Mouse (Mus musculus) hindbrain, embryonic 13.5 days (tissue): ENCODE measurements at regions not wholly inside any gene's neighbourhood (a gene's known extent, or its start where the extent isn't known, plus 50 kb on each side); places are given as distances from the start of the nearest gene placed in this dataset.

Experiments used
- ATAC-seq: fragments of 200-750 bp; cut with Nextera tagmentation; 2 replicates; pipeline ENCODE4 v1.8.0; 2017; ENCODE audit warnings: moderate TSS enrichment; ENCODE audit not compliant: low FRiP score
- H3K27ac ChIP-seq: fragments of 300-500 bp; sonication (generic); 2 replicates; pipeline ENCODE4 v1.5.1; 2015; ENCODE audit warnings: inconsistent platforms, mild to moderate bottlenecking, moderate library complexity
- H3K27me3 ChIP-seq: fragments of 300-500 bp; sonication (generic); 2 replicates; pipeline ENCODE4 v1.6.1; 2015; ENCODE audit warnings: mild to moderate bottlenecking, inconsistent platforms
- H3K36me3 ChIP-seq: fragments of 300-500 bp; sonication (generic); 2 replicates; pipeline ENCODE4 v1.6.1; 2015; ENCODE audit warnings: mild to moderate bottlenecking, inconsistent platforms
- H3K4me1 ChIP-seq: fragments of 300-500 bp; sonication (generic); replicated peaks from 2 replicates; pipeline ENCODE4 v1.6.1; 2015; ENCODE audit warnings: inconsistent platforms
- H3K4me2 ChIP-seq: fragments of 300-500 bp; sonication (generic); 2 replicates; pipeline ENCODE4 v1.6.1; 2015; ENCODE audit warnings: inconsistent platforms, mild to moderate bottlenecking, moderate library complexity
- H3K4me3 ChIP-seq: fragments of 300-500 bp; sonication (generic); 2 replicates; pipeline ENCODE4 v1.5.1; 2015; ENCODE audit warnings: mild to moderate bottlenecking, inconsistent platforms
- H3K9ac ChIP-seq: fragments of 300-500 bp; sonication (generic); 2 replicates; pipeline ENCODE4 v1.6.1; 2015; ENCODE audit warnings: mild to moderate bottlenecking, inconsistent platforms
- H3K9me3 ChIP-seq: fragments of 300-500 bp; sonication (generic); 2 replicates; pipeline ENCODE4 v1.6.1; 2016; ENCODE audit warnings: inconsistent platforms
- WGBS: fragments of 180-500 bp; shearing (Covaris S2); methylation state at CpG from one replicate; pipeline ENCODE4 v1.1.7; 2015; 5-methylcytosine and 5-hydroxymethylcytosine counted together

DNA sequence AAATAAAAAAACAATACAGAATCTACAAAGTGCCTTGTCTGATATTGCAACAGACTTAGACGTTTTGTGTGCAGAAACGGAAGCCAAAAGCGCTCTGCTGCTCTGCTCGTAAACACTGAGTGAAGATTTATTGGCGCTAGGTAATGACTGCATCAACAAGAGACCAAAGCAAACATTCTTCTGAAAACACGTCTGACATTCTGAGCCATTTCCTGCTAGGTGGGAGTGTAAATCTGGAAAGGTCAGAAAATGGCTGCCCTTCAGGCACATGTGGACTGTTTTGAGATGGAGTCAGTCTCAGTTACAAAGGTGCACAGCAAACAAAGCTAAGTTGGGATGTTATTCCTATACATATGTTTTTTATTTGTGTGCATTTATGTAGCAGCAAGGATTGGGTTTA, 192.6 kb downstream of the Olfm4 start:
- Histone ChIP-seq H3K27ac (peak overlapping the region; percentile 48; the same call in 1 of the 2 replicates), H3K4me2 (no peak overlapping the region), H3K27me3 (no peaks in the 10 kb centered on the region), H3K4me3 (no peak overlapping the region), H3K36me3 (no peaks in the 10 kb centered on the region), H3K4me1 (peaks cover 8% of the 10 kb centered on the region), H3K9ac (no peak overlapping the region), H3K9me3 (no peaks in the 10 kb centered on the region)
- no peak for ATAC-seq
- WGBS, result 61% methylated on average over 6 of the region's 6 CpGs

DNA sequence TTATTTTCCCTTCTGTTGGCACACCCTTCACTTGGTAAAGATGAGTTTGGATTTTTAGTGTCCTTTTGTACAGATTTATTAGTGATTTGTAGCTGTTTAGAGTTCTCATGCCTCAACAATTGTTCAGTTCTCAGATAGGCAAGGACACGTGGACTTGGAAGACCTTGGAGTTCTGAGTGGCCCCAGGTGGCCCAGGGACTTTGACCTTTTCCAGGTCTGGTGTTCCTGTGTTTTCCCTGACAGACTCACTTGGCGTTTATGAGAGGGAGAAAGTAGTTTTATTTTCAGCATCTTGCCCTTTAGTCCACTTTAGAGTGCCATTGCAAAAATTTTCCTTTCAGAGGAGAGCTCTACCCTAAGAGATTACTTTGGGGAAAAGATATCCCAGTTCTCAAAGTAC, 211.2 kb downstream of the Olfm4 start:
- Histone ChIP-seq H3K4me3 (no peak overlapping the region), H3K36me3 (no peaks in the 10 kb centered on the region), H3K4me2 (no peak overlapping the region), H3K4me1 (no peaks in the 10 kb centered on the region), H3K9me3 (no peaks in the 10 kb centered on the region), H3K27me3 (no peaks in the 10 kb centered on the region), H3K9ac (no peak overlapping the region), H3K27ac (no peak overlapping the region)
- no peak for ATAC-seq
- WGBS, result 55% methylated on average over 2 of the region's 2 CpGs

DNA sequence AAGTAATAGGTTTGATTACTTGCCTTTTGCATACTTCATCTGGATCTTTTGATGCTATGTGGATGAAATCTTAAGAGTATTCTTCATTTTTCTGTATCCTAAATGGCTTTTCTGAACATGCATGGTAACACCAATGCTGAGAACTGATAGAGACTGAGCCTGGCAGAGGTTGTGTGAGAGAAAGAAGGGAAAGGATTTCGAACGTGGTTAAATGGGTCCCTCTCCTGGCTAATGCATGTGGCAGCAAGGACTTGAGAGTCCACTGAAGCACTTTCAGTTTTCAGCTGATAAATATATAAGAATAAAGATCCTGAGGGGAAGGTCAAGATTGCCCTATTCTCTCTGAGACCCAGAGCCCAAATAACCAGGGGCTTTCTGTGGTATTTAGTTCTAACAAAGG, 229.0 kb downstream of the Olfm4 start:
- Histone ChIP-seq H3K4me1 (peaks cover 7% of the 10 kb centered on the region), H3K4me2 (no peak overlapping the region), H3K27ac (0 out of 2 replicates have a peak overlapping the region, but pooled peaks have one; percentile 8), H3K4me3 (no peak overlapping the region), H3K9me3 (no peaks in the 10 kb centered on the region), H3K9ac (no peak overlapping the region), H3K27me3 (no peaks in the 10 kb centered on the region), H3K36me3 (no peaks in the 10 kb centered on the region)
- peak; percentile 67; the same call in 1 of the 2 replicates for ATAC-seq
- WGBS, result 33% methylated on average over 2 of the region's 2 CpGs

DNA sequence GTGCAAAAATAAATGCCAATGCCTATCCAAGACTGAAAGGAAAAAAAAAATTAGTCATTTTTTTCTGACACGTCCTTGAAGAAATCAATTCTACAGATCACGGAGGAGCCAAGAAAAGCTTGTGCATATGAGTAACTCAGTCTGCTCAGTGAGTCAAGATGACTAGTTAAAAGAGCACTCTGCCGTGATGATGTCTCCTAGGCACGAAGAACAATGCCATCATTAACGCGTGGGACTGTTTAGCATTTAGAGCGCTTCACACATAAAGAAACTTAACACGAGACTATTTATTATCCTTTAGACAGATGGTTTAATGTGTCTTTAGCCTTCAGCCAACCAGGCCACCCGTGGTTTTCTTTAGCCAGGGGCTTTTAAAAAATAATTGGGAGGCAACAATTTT, 229.8 kb downstream of the Olfm4 start:
- Histone ChIP-seq H3K36me3 (no peaks in the 10 kb centered on the region), H3K4me3 (no peak overlapping the region), H3K4me1 (peaks cover 7% of the 10 kb centered on the region), H3K9me3 (no peaks in the 10 kb centered on the region), H3K27me3 (no peaks in the 10 kb centered on the region), H3K9ac (no peak overlapping the region), H3K27ac (no peak overlapping the region), H3K4me2 (no peak overlapping the region)
- 30% methylated on average over 9 of the region's 9 CpGs for WGBS
- no peak for ATAC-seq

DNA sequence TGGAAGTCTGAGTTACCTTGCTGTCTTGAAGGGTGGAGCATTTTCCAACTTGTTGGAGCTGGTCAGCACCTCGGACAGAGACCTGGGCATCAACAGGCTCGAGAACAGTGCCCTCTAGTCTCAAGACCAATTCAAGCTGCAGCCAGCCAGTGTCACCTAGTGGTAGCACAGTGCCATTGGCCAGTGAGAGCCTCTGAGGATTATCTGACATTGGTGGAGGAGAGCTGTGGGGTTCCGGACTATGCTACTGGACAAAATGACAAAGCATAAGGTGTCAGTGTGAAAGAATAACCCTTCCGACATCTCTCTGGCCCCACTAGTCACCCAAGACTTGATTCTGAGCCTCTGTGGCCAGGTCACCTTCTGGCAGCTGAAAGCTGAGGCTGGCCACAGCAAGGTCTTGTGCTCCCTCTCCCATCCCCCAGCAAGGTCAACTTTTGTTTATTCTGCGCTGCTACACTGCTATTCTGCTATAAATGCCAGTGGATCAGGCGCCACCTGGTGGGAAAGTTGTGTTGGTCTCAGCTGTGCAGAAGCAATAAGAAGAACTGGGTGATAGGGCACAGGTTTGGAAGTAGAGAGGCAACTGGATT, 232.2 kb downstream of the Olfm4 start:
- WGBS, result 12% methylated on average over 6 of the region's 6 CpGs
- no peaks in the 10 kb centered on the region for H3K27me3 ChIP-seq
- H3K9ac ChIP-seq, result no peak overlapping the region
- H3K36me3 ChIP-seq, result no peaks in the 10 kb centered on the region
- peaks cover 7% of the 10 kb centered on the region for H3K4me1 ChIP-seq
- H3K27ac ChIP-seq, result no peak overlapping the region
- H3K4me3 ChIP-seq, result no peak overlapping the region
- peak; percentile 77 for ATAC-seq
- H3K9me3 ChIP-seq, result no peaks in the 10 kb centered on the region
- no peak overlapping the region for H3K4me2 ChIP-seq

DNA sequence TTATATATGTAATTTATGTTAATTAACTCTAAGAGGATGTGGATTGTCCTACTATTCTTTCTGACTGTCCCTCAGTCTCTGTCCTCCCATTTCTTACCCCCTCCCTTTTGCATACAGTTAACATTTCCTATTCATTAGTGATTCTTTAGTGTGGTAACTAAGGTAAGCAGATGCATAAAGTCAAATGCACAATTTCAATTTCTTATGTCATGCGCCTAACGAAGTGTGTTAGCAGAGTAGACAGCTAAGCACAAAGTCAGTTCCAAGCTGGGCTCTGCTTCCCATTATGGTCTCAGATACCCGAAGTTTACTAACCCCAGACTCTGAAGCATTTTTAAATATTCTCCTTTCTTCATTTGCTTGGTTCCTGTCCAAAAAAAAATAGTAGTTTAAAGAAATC, 248.2 kb downstream of the Olfm4 start:
- Histone ChIP-seq H3K4me3 (no peak overlapping the region), H3K4me1 (0 out of 2 replicates have a peak, but pooled peaks cover 5% of the 10 kb centered on the region), H3K9ac (no peak overlapping the region), H3K36me3 (no peaks in the 10 kb centered on the region), H3K4me2 (no peak overlapping the region), H3K27ac (no peak overlapping the region), H3K9me3 (no peaks in the 10 kb centered on the region), H3K27me3 (no peaks in the 10 kb centered on the region)
- no peak for ATAC-seq
- whole genome bisulfite sequencing, result 91% methylated on average over 3 of the region's 3 CpGs

DNA sequence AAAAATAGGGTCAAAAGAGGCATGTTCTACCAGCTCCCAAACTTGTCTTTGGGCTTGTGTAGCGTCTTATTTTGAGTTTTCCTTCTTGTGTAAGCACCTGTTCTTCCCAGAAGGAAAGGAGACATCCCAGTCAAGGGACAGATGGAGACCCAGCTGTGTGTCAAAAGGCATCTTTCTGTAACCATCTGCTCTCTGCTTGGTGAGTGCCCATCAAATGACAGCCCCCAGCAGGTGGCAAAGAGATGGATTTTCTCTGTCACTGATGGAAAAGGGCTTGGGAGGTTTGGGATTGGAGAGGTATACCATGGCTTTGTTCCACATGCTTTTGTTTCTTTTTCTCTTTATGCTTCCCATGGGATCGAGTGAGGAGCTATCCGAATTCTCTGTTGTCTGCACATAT, 249.1 kb downstream of the Olfm4 start:
- Histone ChIP-seq H3K27ac (no peak overlapping the region), H3K9me3 (no peaks in the 10 kb centered on the region), H3K27me3 (no peaks in the 10 kb centered on the region), H3K4me3 (no peak overlapping the region), H3K36me3 (no peaks in the 10 kb centered on the region), H3K9ac (no peak overlapping the region), H3K4me2 (no peak overlapping the region), H3K4me1 (0 out of 2 replicates have a peak, but pooled peaks cover 5% of the 10 kb centered on the region)
- WGBS, result 36% methylated on average over 3 of the region's 3 CpGs
- no peak for ATAC-seq

DNA sequence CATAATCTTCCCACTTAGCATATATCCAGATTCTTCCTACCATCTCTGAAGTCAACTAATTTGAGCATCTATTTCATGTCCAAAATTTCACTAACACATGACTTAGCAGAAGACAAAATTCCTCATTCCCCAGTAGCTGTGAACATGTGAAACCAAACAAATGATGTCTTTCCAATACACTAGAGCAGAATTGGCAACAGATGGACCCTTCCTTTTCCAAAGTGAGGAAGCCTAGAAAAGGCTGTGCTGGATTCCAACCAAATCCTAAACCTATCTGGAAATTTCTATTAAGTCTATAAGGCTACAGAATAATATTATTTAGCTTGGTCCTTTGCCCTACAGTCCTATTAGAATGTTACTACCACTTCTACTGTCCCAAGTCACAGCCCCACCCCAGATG, 253.3 kb downstream of the Olfm4 start:
- H3K36me3 ChIP-seq, result no peaks in the 10 kb centered on the region
- H3K27ac ChIP-seq, result no peak overlapping the region
- H3K27me3 ChIP-seq, result no peaks in the 10 kb centered on the region
- no peak for ATAC-seq
- no peak overlapping the region for H3K9ac ChIP-seq
- no peaks in the 10 kb centered on the region for H3K4me1 ChIP-seq
- H3K9me3 ChIP-seq, result no peaks in the 10 kb centered on the region
- H3K4me2 ChIP-seq, result no peak overlapping the region
- no peak overlapping the region for H3K4me3 ChIP-seq

DNA sequence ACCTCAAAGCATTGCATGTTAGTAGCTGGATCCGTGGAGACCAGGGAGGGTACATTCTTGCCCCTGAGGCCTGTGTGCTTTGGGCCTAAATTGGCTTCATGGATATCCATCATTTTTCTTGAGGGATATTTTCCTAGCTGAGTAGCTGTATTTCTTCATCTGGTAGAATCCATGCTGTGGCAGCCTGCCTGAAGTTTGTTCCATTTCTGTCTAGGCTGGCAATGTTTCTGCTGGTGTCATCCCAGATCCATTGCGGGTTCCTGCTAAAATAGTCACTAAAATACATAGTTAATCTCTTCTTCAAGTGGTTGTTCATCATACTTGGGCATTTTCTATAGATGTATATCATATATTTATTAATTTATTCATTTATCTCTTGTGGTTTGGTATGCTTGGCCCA, 253.7 kb downstream of the Olfm4 start:
- H3K9me3 ChIP-seq, result no peaks in the 10 kb centered on the region
- H3K36me3 ChIP-seq, result no peaks in the 10 kb centered on the region
- no peak overlapping the region for H3K4me2 ChIP-seq
- no peak overlapping the region for H3K9ac ChIP-seq
- 84% methylated on average over 2 of the region's 2 CpGs for WGBS
- H3K4me3 ChIP-seq, result no peak overlapping the region
- no peaks in the 10 kb centered on the region for H3K27me3 ChIP-seq
- H3K4me1 ChIP-seq, result no peaks in the 10 kb centered on the region
- no peak for ATAC-seq
- H3K27ac ChIP-seq, result no peak overlapping the region

DNA sequence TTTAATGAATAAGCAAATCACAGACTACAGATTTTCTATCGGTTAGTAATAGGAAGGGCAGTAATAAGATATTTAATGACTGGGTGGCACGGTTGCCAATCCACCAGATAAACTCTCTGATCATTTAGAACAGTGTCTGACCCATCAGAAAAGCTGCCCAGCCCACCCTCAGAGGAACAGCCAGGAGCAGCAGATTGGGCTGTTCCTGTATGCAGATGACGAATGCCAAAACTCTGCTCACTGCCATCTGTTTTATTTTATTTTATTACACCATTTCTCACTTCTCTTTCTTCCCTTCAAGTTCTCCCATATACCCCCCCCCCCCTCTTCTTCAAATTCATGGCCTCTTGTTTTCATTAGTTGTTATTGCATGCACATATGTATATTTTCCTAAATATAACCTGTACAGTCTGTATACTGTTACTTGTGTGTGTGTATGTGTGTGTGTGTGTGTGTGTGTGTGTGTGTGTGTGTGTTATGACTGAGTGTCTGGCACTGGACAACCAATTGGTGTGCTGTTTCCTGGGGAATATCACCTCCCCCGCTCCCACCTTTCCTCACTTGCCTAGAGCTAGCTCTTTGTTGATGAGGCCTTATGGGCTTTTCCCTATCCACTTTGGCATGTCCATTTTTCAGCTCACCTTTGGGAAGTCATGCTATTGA, 260.9 kb downstream of the Olfm4 start:
- no peaks in the 10 kb centered on the region for H3K4me1 ChIP-seq
- H3K4me2 ChIP-seq, result no peak overlapping the region
- ATAC-seq, result no peak
- H3K36me3 ChIP-seq, result no peaks in the 10 kb centered on the region
- H3K27me3 ChIP-seq, result no peaks in the 10 kb centered on the region
- H3K9me3 ChIP-seq, result no peaks in the 10 kb centered on the region
- no peak overlapping the region for H3K9ac ChIP-seq
- H3K27ac ChIP-seq, result no peak overlapping the region
- no peak overlapping the region for H3K4me3 ChIP-seq
- WGBS, result 90% methylated on average over 4 of the region's 4 CpGs

DNA sequence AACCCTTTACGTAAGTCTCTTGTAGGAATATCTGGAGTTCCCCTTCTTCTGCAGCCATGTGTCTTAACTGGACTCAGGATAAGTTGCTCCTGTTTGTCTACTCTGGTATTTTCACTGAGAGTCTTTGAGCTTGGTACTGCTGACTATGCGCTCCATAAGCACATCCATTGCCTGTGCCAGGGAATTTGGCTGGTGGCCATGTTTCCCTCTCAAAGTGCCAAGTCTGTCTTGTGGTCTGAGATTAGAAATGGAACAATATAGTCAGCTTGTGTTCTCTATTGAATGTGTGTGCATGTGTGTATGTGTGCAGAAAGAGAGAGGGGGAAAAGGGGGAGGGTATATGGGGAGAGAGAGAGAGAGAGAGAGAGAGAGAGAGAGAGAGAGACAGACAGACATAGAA, 263.7 kb downstream of the Olfm4 start:
- no peak overlapping the region for H3K4me2 ChIP-seq
- WGBS, result 87% methylated on average over 2 of the region's 2 CpGs
- H3K4me1 ChIP-seq, result no peaks in the 10 kb centered on the region
- H3K4me3 ChIP-seq, result no peak overlapping the region
- H3K9ac ChIP-seq, result no peak overlapping the region
- H3K9me3 ChIP-seq, result no peaks in the 10 kb centered on the region
- no peak for ATAC-seq
- no peaks in the 10 kb centered on the region for H3K27me3 ChIP-seq
- H3K27ac ChIP-seq, result no peak overlapping the region
- no peaks in the 10 kb centered on the region for H3K36me3 ChIP-seq

DNA sequence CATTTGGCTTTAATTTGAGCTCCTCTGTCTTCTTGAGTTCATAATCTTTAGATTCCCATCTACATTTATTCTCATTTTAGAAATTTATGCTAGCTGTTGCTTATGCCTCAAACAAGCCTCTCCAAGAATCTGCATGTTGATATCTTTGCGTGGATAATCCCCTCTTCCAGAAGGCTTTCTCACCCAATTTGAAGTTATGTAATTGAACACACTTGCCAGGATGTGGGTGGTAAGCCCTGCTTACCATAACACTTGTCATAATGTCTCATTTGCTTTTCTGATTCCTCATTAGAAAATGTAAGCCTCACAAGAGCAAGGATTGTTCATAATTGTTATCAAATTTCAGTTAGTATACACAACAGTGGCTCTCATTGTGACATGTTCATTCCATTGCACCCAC, 266.0 kb downstream of the Olfm4 start:
- H3K9ac ChIP-seq, result no peak overlapping the region

DNA sequence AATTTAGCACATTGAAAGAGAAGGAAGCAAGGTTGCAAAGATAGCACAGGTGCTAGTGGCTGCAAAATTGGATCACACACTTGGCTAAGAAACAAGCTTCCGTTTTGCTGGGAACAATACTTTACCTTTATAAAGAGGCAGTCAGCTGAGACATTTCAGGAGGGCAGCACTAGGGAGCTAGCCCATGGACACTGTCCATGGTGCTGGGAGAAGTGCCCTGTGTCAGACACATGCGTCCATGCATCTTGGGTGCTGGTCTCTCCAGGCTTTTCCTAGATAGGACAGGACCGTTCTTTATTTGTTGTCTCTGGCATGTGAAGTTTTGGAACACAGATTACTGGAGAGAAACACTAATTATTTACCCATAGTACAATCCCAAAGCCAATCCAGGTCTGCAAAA, 273.2 kb downstream of the Olfm4 start:
- H3K4me3 ChIP-seq, result no peak overlapping the region
- no peak overlapping the region for H3K9ac ChIP-seq
- no peaks in the 10 kb centered on the region for H3K9me3 ChIP-seq
- H3K4me1 ChIP-seq, result peaks cover 6% of the 10 kb centered on the region; the same call in 1 of the 2 replicates
- H3K27ac ChIP-seq, result no peak overlapping the region
- 64% methylated on average over 3 of the region's 3 CpGs for WGBS
- H3K4me2 ChIP-seq, result no peak overlapping the region
- no peaks in the 10 kb centered on the region for H3K27me3 ChIP-seq
- no peak for ATAC-seq
- no peaks in the 10 kb centered on the region for H3K36me3 ChIP-seq

More for the DNA sequence above, 266.0 kb downstream of the Olfm4 start:
- H3K36me3 ChIP-seq, result no peaks in the 10 kb centered on the region
- H3K4me2 ChIP-seq, result no peak overlapping the region
- H3K27ac ChIP-seq, result no peak overlapping the region
- no peaks in the 10 kb centered on the region for H3K9me3 ChIP-seq
- H3K4me3 ChIP-seq, result no peak overlapping the region
- WGBS, result 93% methylated on average over 1 of the region's 1 CpGs
- ATAC-seq, result no peak
- no peaks in the 10 kb centered on the region for H3K27me3 ChIP-seq
- no peaks in the 10 kb centered on the region for H3K4me1 ChIP-seq
